Mouse (Mus musculus): Measurements from ENCODE around the gene Lig3. TPM values are rescaled to one million over a fixed set of nuclear protein-coding genes. Genes with fewer than 3 reads are reported as not detected.

Lig3 gene
- total RNA-seq, 2 experiments from 2014 or later: 27.1 to 27.8 TPM

Other genes starting within 250 kb of the Lig3 start
- gene Cct6b, start 16.8 kb upstream of the Lig3 start, total RNA-seq (2021): under 1 TPM in 1 of 2 experiments, not detected in 1; 0.78 TPM
- gene Zfp830, start 16.8 kb upstream of the Lig3 start, total RNA-seq (2021): 10 to 100 TPM; 14.6 to 17.1 TPM
- 10 to 100 TPM; 11.0 to 11.7 TPM for gene Rffl, start 90.1 kb downstream of the Lig3 start, total RNA-seq (2021)
- 10 to 100 TPM; 12.5 to 13.2 TPM for gene Rad51d, start 109.5 kb downstream of the Lig3 start, total RNA-seq (2021)
- gene Fndc8, start 111.0 kb downstream of the Lig3 start, total RNA-seq (2021): not detected
- 10 to 100 TPM; 34.4 to 35.1 TPM for gene Nle1, start 127.3 kb downstream of the Lig3 start, total RNA-seq (2021)
- 1 to 10 TPM; 4.0 to 5.8 TPM for gene Unc45b, start 129.4 kb downstream of the Lig3 start, total RNA-seq (2021)
- 1 to 10 TPM; 3.2 to 4.6 TPM for gene Slfn5, start 170.2 kb downstream of the Lig3 start, total RNA-seq (2021)
- under 1 TPM; 0.72 to 0.81 TPM for gene Slfn9, start 210.7 kb downstream of the Lig3 start, total RNA-seq (2021)
- under 1 TPM; 0.57 to 0.58 TPM for gene Slfn8, start 239.7 kb downstream of the Lig3 start, total RNA-seq (2021)